Comparison of ENCODE assay signal across 9 mouse cellular contexts in the genomic region with DNA sequence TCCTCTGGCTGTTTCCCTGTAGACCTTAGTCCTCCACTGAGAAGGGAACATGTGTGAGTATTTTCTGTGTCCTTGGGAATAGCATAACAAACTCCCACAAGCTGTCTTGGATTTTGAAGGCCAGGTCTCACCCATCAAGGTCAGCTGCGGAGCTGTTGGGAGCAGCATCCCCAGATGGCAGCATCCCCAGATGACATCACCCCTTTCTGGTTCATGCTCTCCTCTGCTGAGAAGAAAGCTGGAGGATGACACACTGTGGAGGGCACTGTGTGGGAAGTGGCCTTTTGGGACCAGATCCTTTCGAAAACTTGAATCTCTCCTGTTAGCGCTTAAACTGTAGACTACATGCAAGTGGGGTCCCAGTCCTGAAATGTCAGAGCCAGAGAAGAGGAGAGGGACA. TPM values are rescaled to one million over a fixed set of nuclear protein-coding genes. Genes with fewer than 3 reads are reported as not detected.
A peak's percentile ranks its signal among the peaks of the same experiment; 100 is the strongest.
DNase-seq lines count a peak whose midpoint lies in the region.
"Had no signal": no experiment of that assay in that cellular context is flagged by ENCODE, and none has a peak within 500 bp of the region (broad histone marks: within the 10 kb centered on the region; RNA-seq: fewer than 3 reads in every experiment).

No protein-coding gene starts in this region.

- DNase-seq in lung, postnatal 4 days, result peak; percentile 19 to 38
- no peak for DNase-seq in lung, postnatal 36 days
- peak; percentile 27 to 30 for DNase-seq in adrenal gland, adult 18-20 months (ENCODE audit: low spot score in 2 of 2)
- peak; percentile 58 to 79 for DNase-seq in adrenal gland, postnatal 36 days
- DNase-seq in ovary, postnatal 36 days (ENCODE audit: low spot score), result peak; percentile 57
- no peak for DNase-seq in frontal cortex, postnatal 10 days (ENCODE audit: low spot score in 2 of 2)
- DNase-seq in thymus, postnatal 10 days (ENCODE audit: low spot score in 2 of 2), result no peak
- DNase-seq: heart, adult 18-20 months; heart, postnatal 10 days had no signal

RNA-seq across cellular contexts. Expression of a gene that starts 14.9 kb away (rescaled TPM):
- 1 to 10 TPM; 3.9 to 6.1 TPM for total RNA-seq in adrenal gland, adult 18-20 months (2021)
- total RNA-seq in adrenal gland, postnatal 36 days (2021), result 1 to 10 TPM; 6.1 to 7.9 TPM

RNA-seq across cellular contexts. Expression of a gene that starts 47.2 kb away (rescaled TPM):
- 1 to 10 TPM; 4.2 to 5.6 TPM for total RNA-seq in adrenal gland, adult 18-20 months (2021)
- 1 to 10 TPM; 4.1 to 5.9 TPM for total RNA-seq in adrenal gland, postnatal 36 days (2021)

Comparison
In these comparisons a context has a peak if more than half of its experiments do, and no peak if none do; other contexts are left out.
1. DNase-seq: peak in lung, postnatal 4 days (2 of 2), adrenal gland, adult 18-20 months (2 of 2), adrenal gland, postnatal 36 days (2 of 2) and ovary, postnatal 36 days (single experiment); none in lung, postnatal 36 days (single experiment), frontal cortex, postnatal 10 days (0 of 2) and thymus, postnatal 10 days (0 of 2).